Mouse (Mus musculus) G1E (cell line): Measurements from ENCODE around the gene Lamc2. TPM values are rescaled to one million over a fixed set of nuclear protein-coding genes. Genes with fewer than 3 reads are reported as not detected.

Experiments used
- ATAC-seq: 2 replicates; pipeline ENCODE4 v1.8.0; 2016; ENCODE audit warnings: mild to moderate bottlenecking; ENCODE audit not compliant: insufficient number of reproducible peaks, poor library complexity, low FRiP score, severe bottlenecking; ENCODE audit errors: extremely low read depth
- DNase-seq: peaks from one replicate; pipeline ENCODE4 v3.0.0; 2012; ENCODE audit warnings: low spot score
- H3K27me3 ChIP-seq: 2 replicates; pipeline ENCODE4 v1.6.1; 2012; ENCODE audit warnings: mild to moderate bottlenecking, low read length, inconsistent platforms; ENCODE audit not compliant: insufficient read depth
- H3K36me3 ChIP-seq: replicated peaks from 2 replicates; pipeline ENCODE3; 2012; ENCODE audit warnings: mild to moderate bottlenecking, inconsistent platforms
- H3K4me1 ChIP-seq: 2 replicates; pipeline ENCODE4 v1.6.1; 2012; ENCODE audit warnings: low read depth, low read length, inconsistent platforms, mixed read lengths; ENCODE audit not compliant: insufficient read depth
- H3K4me3 ChIP-seq: 2 replicates; pipeline ENCODE4 v1.5.1; 2012; ENCODE audit warnings: low read depth, mild to moderate bottlenecking, inconsistent platforms, low read length, moderate library complexity, mixed read lengths
- H3K9me3 ChIP-seq: replicated peaks from 2 replicates; pipeline ENCODE4 v1.6.1; 2012; ENCODE audit warnings: inconsistent platforms
- CTCF ChIP-seq: IDR thresholded peaks from 2 replicates; pipeline ENCODE4 v1.5.1; 2012; ENCODE audit warnings: low read depth, low read length, inconsistent platforms, mixed read lengths
- GATA1 ChIP-seq: IDR thresholded peaks from 2 replicates; pipeline ENCODE4 v1.6.1; 2012; ENCODE audit warnings: borderline replicate concordance, low read length, inconsistent platforms, mixed read lengths
- GATA2 ChIP-seq: IDR thresholded peaks from 2 replicates; pipeline ENCODE4 v1.6.1; 2012; ENCODE audit warnings: low read depth, low read length, inconsistent platforms, borderline replicate concordance
- POLR2AphosphoS5 ChIP-seq: IDR thresholded peaks from 2 replicates; pipeline ENCODE4 v1.6.1; 2012; ENCODE audit warnings: low read depth, low read length, inconsistent platforms; ENCODE audit not compliant: insufficient replicate concordance
- TAL1 ChIP-seq: conservative IDR thresholded peaks from 2 replicates; pipeline ENCODE4 v1.6.1; 2012; ENCODE audit warnings: low read depth, low read length, inconsistent platforms, mixed read lengths
- polyA plus RNA-seq: library from polyadenylated mRNA; stranded (reverse); fragments of >175 nt; gene quantifications from 2 replicates; pipeline ENCODE4 v1.2.3, GENCODE M21; 2012
- total RNA-seq, 2 experiments: library from RNA; stranded (forward) in 1 of 2; stranded (reverse) in 1 of 2; fragments of 200-1000 nt in 1 of 2; fragments of >200 nt in 1 of 2; fragmentation: Nextera tagmentation in 1 of 2; gene quantifications; 2 replicates each; pipeline ENCODE4 v1.2.3; 2014 to 2017

Lamc2 gene
- total and polyA plus RNA-seq, 3 experiments: 0.11 TPM; not detected in 2

GRCm38 (mm10) chr1:153180586-153181289, 5.5 kb downstream of the Lamc2 start:
- DNase-seq (no peak), ATAC-seq (no peak)
- Histone ChIP-seq H3K4me3 (no peak overlapping the region), H3K27me3 (peaks cover 32% of the 10 kb centered on the region), H3K36me3 (no peaks in the 10 kb centered on the region), H3K4me1 (no peaks in the 10 kb centered on the region), H3K9me3 (no peaks in the 10 kb centered on the region)
- TF ChIP-seq CTCF (no peak), GATA1 (no peak), GATA2 (no peak), POLR2AphosphoS5 (no peak), TAL1 (no peak)

GRCm38 (mm10) chr1:153180160-153180559, 6.1 kb downstream of the Lamc2 start:
- H3K4me3 ChIP-seq: no peak overlapping the region
- H3K9me3 ChIP-seq: no peaks in the 10 kb centered on the region
- H3K4me1 ChIP-seq: no peaks in the 10 kb centered on the region
- TF ChIP-seq GATA1 (no peak), POLR2AphosphoS5 (no peak), CTCF (no peak), TAL1 (no peak)
- no peaks in the 10 kb centered on the region for H3K36me3 ChIP-seq
- H3K27me3 ChIP-seq: peaks cover 32% of the 10 kb centered on the region
- DNase-seq (no peak), ATAC-seq (no peak)

GRCm38 (mm10) chr1:153174801-153175200, 11.4 kb downstream of the Lamc2 start:
- DNase-seq: peak; percentile 31
- TF ChIP-seq POLR2AphosphoS5: no peak
- TF ChIP-seq CTCF: no peak
- TF ChIP-seq TAL1: no peak
- no peak for TF ChIP-seq GATA2
- no peak for TF ChIP-seq GATA1
- no peak for ATAC-seq
- Histone ChIP-seq H3K9me3 (no peaks in the 10 kb centered on the region), H3K4me1 (peaks cover 4% of the 10 kb centered on the region; the same call in 1 of the 2 replicates), H3K27me3 (peaks cover 36% of the 10 kb centered on the region), H3K36me3 (no peaks in the 10 kb centered on the region), H3K4me3 (no peak overlapping the region)

- no peak for ATAC-seq
Measured at GRCm38 (mm10) chr1:153173276-153173675, 13.0 kb downstream of the Lamc2 start.

GRCm38 (mm10) chr1:153172291-153172731, 13.9 kb downstream of the Lamc2 start:
- DNase-seq (no peak), ATAC-seq (no peak)
- Histone ChIP-seq H3K4me1 (peaks cover 4% of the 10 kb centered on the region; the same call in 1 of the 2 replicates), H3K4me3 (no peak overlapping the region), H3K36me3 (no peaks in the 10 kb centered on the region), H3K9me3 (no peaks in the 10 kb centered on the region), H3K27me3 (peaks cover 32% of the 10 kb centered on the region)
- TF ChIP-seq POLR2AphosphoS5 (no peak), GATA1 (no peak), CTCF (no peak), GATA2 (no peak), TAL1 (no peak)

More at GRCm38 (mm10) chr1:153173276-153173675, 13.0 kb downstream of the Lamc2 start:
- H3K4me3 ChIP-seq: no peak overlapping the region
- H3K9me3 ChIP-seq: no peaks in the 10 kb centered on the region
- TF ChIP-seq CTCF: no peak
- TF ChIP-seq POLR2AphosphoS5: no peak
- no peak for TF ChIP-seq GATA2
- no peak for TF ChIP-seq TAL1
- TF ChIP-seq GATA1: no peak
- H3K27me3 ChIP-seq: peaks cover 32% of the 10 kb centered on the region
- H3K36me3 ChIP-seq: no peaks in the 10 kb centered on the region
- no peak for DNase-seq
- peaks cover 4% of the 10 kb centered on the region; the same call in 1 of the 2 replicates for H3K4me1 ChIP-seq

GRCm38 (mm10) chr1:153171011-153171410, 15.2 kb downstream of the Lamc2 start:
- ATAC-seq (no peak), DNase-seq (no peak)
- no peak for TF ChIP-seq GATA2
- TF ChIP-seq CTCF: no peak
- TF ChIP-seq GATA1: no peak
- TF ChIP-seq TAL1: no peak
- TF ChIP-seq POLR2AphosphoS5: no peak
- H3K4me1 ChIP-seq: peaks cover 4% of the 10 kb centered on the region; the same call in 1 of the 2 replicates
- H3K27me3 ChIP-seq: peaks cover 39% of the 10 kb centered on the region
- no peaks in the 10 kb centered on the region for H3K9me3 ChIP-seq
- H3K36me3 ChIP-seq: no peaks in the 10 kb centered on the region
- H3K4me3 ChIP-seq: no peak overlapping the region
